Mouse (Mus musculus) adrenal gland, adult 18-20 months (tissue): ENCODE measurements around the gene Clk4. TPM values are rescaled to one million over a fixed set of nuclear protein-coding genes. Genes with fewer than 3 reads are reported as not detected.
A peak's percentile ranks its signal among the peaks of the same experiment; 100 is the strongest.

ENCODE experiments used
- DNase-seq, 2 experiments: peaks; one replicate each; pipeline ENCODE4 v3.0.0; 2021 to 2022; ENCODE audit warnings: low spot score in 2 of 2
- long read RNA-seq, 2 experiments: library from polyadenylated mRNA; stranded (forward); transcript quantifications; one replicate each; pipeline ENCODE4 v2.0.0; 2021
- total RNA-seq, 2 experiments: library from RNA; stranded (reverse); gene quantifications; 1 replicate in 1 of 2; 2 replicates in 1 of 2; pipeline ENCODE4 v1.2.3; 2021

The Clk4 gene
- 100 to 1,000 TPM in 1 of 2 experiments, 10 to 100 TPM in 1; 87.0 to 115 TPM for total RNA-seq
- long read RNA-seq, experiment 1, transcript Clk4-201 (13 exons, 1,949 nt), result major isoform, 8 of 37 reads
- long read RNA-seq, experiment 1, partial matches to known transcripts, result 1 of 37 reads
- long read RNA-seq, experiment 1, other reads (novel, unspliced or antisense), result 26 of 37 reads
- long read RNA-seq, experiment 2, transcript Clk4-201 (13 exons, 1,949 nt), result major isoform, 24 of 50 reads
- long read RNA-seq, experiment 2, partial matches to known transcripts, result 2 of 50 reads
- long read RNA-seq, experiment 2, other reads (novel, unspliced or antisense), result 21 of 50 reads

GRCm38 (mm10) chr11:51261680-51262219 lies at the start of gene Clk4:
Gene Clk4, plus strand, starts transcription at chr11:51261730.
- no peak for DNase-seq

GRCm38 (mm10) chr11:51214021-51214420 lies 47.5 kb upstream of the Clk4 start:
- no peak for DNase-seq

- no peak for DNase-seq
Observed at GRCm38 (mm10) chr11:51219396-51219980, 42.0 kb upstream of the Clk4 start.

GRCm38 (mm10) chr11:51220308-51220707 lies 41.2 kb upstream of the Clk4 start, which contains the start of gene Gm12569:
Gene Gm12569, plus strand, starts transcription at chr11:51220473.
- DNase-seq, result no peak

- no peak for DNase-seq
Observed at GRCm38 (mm10) chr11:51227104-51227503, 34.4 kb upstream of the Clk4 start.

GRCm38 (mm10) chr11:51234626-51235025 lies 26.9 kb upstream of the Clk4 start:
- DNase-seq, result no peak

- DNase-seq, result no peak
Observed at GRCm38 (mm10) chr11:51242897-51243296, 18.6 kb upstream of the Clk4 start.

GRCm38 (mm10) chr11:51257006-51257405 lies 4.5 kb upstream of the Clk4 start:
- DNase-seq, result no peak

GRCm38 (mm10) chr11:51262342-51263285 lies 1.1 kb downstream of the Clk4 start, which contains the start of gene BC049762:
Gene BC049762, minus strand, starts transcription at chr11:51263046.
- peak; percentile 98 to 99 for DNase-seq

- peak in 1 of 2 experiments; percentile 69 for DNase-seq
Observed at GRCm38 (mm10) chr11:51263286-51263831, 1.8 kb downstream of the Clk4 start.

GRCm38 (mm10) chr11:51264352-51264751 lies 2.8 kb downstream of the Clk4 start:
- peak in 1 of 2 experiments; percentile 26 for DNase-seq

- no peak for DNase-seq
Observed at GRCm38 (mm10) chr11:51265326-51265725, 3.8 kb downstream of the Clk4 start.

- no peak for DNase-seq
Observed at GRCm38 (mm10) chr11:51274418-51274817, 12.9 kb downstream of the Clk4 start.

GRCm38 (mm10) chr11:51289564-51290041 lies 28.1 kb downstream of the Clk4 start, which contains the start of gene Col23a1:
Gene Col23a1, plus strand, starts transcription at chr11:51289920.
- peak; percentile 61 to 71 for DNase-seq

GRCm38 (mm10) chr11:51290066-51290955 lies 28.8 kb downstream of the Clk4 start:
- peak; percentile 42 to 54 for DNase-seq

- DNase-seq, result no peak
Observed at GRCm38 (mm10) chr11:51293956-51294530, 32.5 kb downstream of the Clk4 start.

- no peak for DNase-seq
Observed at GRCm38 (mm10) chr11:51295742-51296141, 34.2 kb downstream of the Clk4 start.

GRCm38 (mm10) chr11:51298691-51299090 lies 37.2 kb downstream of the Clk4 start:
- DNase-seq, result no peak

GRCm38 (mm10) chr11:51302396-51302795 lies 40.9 kb downstream of the Clk4 start:
- DNase-seq, result no peak
